Mouse (Mus musculus) gastrocnemius, adult 8-10 months (tissue): ENCODE measurements around the gene Ulk4. TPM values are rescaled to one million over a fixed set of nuclear protein-coding genes. Genes with fewer than 3 reads are reported as not detected.
"Not testable (repeated sequence)": the region's sequence is repeated elsewhere in the genome, so short reads cannot be mapped to it uniquely, and the experiment has no call there.

ENCODE experiments used
- DNase-seq, 2 experiments: peaks; one replicate each; pipeline ENCODE4 v3.0.0; 2022; ENCODE audit warnings: low spot score in 2 of 2
- total RNA-seq, 4 experiments: library from RNA; stranded (reverse); gene quantifications; 2 replicates each; pipeline ENCODE4 v1.2.4; 2022

Gene Ulk4
- total RNA-seq, 4 experiments from 2014 or later = 0.44 TPM; not detected in 3

DNA sequence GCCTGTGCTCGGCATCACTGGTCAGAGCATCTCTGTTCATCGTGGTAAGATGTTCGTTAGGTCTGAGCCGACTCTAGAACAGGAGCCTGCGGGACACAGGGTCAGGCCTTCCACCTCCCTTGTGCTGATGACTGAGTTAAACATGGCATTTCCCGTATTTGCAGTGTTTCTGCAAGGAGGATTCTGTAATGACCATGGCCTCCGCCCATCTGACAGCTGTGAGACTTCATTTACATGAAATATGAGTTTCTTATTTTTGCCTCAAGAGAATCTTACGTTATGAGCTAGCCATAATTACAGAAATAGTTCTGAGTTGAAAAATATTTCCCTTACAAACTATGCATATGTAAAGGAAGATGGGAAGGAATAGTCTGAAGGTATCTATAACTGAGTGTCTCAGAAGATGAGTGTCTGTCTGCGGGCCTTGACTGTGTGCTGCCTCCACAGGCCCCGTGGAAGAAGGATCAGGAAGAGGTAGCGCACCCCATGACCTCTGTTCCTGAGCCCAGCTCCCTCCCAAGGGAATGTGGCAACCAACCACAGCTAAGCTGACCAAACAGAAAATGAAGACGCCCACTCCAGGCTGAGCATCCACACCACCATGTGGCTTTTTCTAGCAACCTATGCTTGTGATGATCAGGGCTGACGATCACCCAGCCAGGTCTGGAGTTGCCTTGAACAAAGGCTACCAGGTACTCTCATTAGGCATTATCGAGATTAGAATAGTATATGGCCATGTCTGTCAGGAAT is 212.2 kb downstream of the Ulk4 start:
- no peak for DNase-seq

DNA sequence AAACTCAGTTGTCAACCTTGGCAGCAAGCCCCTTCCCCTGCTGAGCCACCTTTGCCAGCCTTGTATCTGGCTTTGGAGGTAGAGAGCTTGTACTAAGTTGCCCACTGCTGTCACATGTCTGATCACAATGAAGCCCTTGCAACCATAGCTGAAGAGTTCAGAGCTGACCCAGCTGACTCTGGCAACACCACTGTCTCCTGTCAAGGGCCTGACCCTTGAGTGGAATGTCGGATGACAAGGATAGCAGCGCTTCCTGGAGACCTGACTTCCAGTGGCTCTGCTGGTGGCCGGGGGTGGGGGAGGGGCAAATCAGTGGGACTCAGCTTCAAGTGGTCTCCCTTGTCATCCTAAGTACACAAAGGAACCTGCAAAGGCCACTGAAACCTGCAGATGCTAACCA is 214.3 kb downstream of the Ulk4 start:
- no peak for DNase-seq

DNA sequence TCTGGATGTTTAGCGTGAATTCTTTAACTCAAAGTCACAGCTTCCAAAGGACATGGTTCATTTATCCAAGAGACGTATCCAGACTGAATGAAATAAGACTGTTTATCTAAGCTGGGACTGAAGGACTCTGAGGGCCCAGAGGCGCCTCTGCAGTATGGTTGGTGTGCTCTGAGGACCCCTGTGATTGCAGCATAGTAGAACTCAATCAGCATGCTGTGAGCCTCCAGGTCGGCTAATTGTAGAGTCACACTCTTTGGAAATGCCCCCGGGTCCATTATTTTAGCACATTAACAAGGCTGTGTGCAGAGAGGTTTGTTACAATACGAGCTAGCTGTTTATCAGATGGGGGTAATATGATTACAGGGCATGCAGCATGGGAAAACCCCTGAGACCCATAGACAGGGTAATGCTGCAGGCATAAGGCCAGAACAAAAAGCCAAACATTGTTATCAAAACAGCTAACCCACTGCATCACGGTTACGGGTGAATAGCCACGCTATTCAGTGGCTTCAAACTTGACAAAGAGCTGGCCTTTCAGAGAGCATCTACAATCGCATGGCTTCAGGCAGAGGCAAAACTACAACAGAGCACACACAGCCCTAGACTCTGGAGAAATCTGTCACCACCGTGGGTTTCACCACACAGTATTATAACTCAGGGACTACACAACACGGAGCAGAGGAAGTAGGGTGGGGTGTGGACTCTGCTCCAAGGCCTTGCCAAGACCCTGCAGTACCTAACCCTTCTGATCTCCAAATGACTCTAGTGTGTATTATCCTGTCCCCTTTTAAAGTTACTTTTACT is 215.0 kb downstream of the Ulk4 start:
- DNase-seq = no peak

DNA sequence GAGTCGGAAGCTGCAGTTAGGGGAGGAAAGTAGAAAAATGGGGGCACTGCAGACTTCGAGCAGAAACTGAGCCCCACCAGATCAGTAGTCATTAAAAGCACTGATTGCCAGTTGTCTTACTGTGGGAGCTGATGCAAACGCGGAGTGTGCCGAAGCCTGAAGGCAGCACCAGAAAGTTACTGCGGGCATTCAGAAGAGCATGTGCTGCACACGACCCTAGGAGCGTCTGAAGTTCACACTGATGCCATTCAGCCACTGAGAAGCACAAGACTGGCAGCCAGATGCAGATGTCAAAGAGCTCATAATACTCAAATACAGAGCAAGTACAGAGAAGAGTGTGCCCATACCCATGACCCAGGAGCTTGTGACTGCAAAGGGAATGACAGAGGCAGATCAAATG is 216.7 kb downstream of the Ulk4 start:
- no peak for DNase-seq

DNA sequence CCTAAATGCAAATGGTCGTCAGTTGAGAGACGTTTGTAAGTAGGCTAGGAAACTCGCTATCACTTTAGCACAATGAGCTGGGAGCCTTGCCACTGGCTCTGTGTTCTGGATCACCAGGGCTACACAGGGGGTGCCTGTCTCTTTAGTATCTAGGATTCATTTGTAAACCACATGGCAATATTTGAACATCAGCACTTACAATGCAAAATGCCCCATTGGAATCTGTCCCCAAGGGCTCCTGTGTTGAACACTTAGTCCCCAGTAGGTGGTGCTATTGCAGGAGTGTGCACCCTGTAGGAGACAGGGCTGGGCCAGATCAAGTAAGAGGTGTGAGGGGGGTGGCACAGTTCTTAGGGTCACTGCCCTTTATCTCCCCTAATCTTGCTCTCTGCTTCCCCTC is 217.7 kb downstream of the Ulk4 start:
- no peak for DNase-seq

DNA sequence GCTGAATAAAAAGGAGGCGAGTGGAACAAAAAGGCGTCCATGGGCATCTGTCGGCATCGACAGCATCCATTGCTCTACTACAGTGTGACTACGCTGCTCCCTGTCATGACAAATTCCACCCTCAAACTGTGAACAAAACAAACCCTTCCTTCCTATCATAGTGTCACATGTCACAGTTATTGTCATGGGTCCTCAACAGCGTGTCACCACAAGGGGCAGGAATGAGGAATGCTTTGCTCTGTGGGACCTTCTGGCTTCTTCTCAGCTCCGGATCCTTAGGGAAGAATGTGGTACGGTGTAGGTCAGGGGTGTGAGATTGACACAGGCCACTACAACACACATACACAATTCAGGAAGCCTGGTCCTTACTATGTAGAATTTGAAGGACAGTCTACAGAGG is 218.5 kb downstream of the Ulk4 start:
- DNase-seq = no peak

DNA sequence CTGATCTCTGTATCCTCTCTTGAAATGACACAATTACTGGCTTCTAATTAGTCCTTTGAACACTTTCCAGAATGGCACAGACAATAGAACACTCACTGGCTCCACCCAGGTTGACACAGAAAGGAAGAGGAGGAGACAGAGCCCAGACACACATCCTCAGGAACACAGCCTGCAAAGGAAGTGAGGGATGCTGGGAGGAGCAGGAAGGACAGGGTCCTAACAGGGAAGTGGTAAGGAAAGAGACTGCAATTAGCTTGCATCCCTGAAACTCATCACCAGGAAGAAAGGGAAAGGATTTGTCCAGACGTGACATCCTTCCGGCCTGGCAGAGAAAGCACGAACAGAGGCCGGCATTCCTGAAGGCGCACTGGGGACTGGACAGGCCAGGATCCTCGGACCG is 218.9 kb downstream of the Ulk4 start:
- DNase-seq = no peak

DNA sequence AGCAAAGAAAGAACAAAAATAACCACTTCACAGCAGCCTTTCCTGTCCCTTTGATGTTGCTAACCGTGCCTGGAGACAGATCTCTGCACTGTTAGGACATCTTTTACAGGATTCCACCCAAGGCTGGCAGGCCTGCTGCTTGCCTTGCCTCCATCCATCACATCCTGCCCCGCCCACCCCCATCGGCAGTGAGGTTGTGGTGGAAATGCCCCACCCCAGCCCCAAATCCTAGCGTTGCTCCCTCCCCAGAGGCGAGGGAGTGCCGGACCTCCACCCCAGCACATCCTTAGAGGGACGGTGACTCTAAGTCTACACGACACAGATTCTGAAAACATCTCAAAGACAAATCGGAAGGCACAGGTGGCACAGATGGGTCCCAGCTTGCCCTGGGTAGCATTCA is 219.6 kb downstream of the Ulk4 start:
- no peak for DNase-seq

DNA sequence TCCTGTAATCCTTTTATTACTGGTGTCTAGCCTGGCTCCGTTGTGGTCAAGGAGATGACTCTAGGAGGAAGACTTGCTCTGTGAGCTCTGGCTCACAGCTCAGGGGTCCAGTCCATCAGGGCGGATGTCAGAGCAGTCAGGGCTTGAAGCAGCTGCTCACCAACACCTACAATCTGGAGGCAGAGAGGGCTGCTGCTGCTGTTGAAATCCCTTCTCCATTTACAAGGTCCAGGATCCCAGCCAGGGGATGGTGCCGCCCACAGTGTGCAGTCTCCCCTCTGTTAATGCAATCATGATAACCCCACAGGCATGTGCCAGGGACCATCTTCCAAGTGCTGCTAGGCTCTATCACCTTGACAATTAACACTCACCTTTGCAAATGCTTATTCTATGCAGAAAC is 220.5 kb downstream of the Ulk4 start:
- DNase-seq = no peak

DNA sequence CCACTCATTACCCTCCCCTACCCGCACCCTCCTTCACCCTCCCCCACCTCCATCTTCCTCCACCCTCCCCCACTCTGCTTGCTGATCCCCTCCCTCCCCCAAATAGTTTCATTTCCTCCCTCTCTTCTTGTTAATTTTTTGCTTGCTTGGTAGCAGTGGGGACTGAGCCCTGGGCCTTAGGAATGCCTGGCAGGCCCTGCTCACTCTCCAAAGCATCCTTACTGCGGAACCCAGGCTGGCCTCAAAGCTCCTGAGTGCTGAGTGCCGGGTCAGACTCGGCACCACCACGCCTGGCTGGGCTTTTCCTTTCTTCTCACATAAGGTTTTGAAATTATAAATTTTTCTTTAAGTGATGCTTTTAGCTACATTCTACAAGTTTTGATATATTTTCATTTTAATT is 221.0 kb downstream of the Ulk4 start:
- no peak for DNase-seq

DNA sequence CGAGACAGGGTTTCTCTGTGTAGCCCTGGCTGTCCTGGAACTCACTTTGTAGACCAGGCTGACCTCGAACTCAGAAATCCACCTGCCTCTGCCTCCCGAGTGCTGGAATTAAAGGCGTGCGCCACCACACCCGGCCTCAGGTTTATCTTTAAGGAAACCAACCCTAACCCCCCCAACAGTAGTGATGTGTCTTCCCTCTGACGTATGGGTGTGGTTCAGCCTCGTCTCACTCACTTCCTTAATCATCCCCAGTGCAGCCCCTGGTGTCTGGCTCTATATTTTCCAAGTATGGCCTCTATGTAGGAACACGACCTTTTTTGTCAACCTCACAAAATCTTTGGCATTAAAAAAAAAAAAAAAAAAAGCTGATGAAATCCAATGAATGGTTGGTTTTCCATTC is 231.3 kb downstream of the Ulk4 start:
- not testable (repeated sequence) for DNase-seq

DNA sequence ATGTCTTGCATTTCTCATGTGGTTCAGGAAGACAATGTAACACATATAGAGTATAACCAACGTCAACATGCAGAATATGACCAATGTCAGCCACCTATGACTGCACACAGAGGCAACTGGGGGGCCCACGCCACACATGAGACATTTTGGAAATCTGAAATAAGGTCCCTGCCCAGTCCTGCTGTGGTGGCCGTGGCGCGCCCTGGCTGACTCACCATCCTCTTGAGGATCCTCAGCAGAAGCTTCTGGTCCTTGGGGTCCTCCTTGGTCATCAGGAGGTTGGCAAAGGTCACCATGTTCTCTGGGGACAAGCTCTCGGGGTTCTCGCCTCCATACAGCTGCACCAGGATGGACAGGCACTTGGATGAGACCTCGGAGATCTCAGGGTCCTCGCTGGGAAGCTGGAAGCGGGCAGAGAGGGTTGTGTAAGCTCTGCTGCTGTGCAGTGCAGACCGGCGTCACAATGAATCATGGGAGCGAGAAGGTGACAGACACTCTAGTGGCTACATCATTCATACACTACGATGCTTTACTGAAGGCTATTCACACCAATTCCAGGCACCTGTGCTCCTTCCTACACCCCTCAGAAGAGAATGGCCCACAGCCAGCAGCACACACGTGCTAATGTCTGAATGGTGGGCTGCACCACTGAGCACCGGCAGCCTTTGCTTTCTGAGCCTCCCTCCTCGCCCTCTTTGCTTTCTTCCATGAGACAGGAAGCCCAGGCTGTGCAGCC is 232.4 kb downstream of the Ulk4 start:
- DNase-seq = no peak

DNA sequence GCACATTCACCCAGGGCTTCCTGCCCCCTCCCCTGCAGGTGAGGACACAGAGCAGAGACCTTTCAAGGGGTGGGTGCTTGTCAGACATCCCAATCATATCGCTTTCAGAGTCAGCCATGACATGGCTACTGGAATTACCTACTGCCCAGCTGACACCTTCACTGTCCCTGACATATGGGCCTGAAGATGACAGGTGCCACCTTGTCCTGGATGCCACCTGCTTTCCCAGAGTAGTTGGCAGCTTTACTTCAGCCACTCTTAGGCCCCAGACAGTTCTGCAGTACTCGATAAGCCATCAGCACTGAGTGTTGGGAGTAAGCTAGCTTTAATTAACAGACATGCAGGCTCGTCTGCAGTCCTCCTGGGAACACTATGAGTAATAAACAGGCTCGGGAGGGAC is 234.0 kb downstream of the Ulk4 start:
- DNase-seq = no peak

DNA sequence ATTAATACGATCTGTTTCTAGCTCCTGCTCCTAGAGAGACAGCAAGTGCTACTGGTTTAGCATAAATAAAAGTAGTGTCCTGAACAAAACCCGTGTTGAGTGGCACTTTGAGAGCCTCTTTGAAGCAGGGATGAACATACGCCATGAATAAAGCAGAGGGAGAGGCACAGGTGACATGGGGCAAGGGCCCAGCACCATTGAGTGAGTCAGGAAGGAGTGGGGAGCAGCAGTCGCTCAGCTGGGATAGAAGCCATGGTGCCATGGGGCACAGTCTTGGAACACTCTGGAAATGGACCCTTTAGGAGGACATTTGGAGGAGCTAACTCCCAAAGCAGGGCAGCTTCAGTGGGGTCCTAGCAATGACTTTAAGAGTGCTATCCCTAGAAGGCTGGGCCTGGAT is 238.6 kb downstream of the Ulk4 start:
- DNase-seq = no peak

DNA sequence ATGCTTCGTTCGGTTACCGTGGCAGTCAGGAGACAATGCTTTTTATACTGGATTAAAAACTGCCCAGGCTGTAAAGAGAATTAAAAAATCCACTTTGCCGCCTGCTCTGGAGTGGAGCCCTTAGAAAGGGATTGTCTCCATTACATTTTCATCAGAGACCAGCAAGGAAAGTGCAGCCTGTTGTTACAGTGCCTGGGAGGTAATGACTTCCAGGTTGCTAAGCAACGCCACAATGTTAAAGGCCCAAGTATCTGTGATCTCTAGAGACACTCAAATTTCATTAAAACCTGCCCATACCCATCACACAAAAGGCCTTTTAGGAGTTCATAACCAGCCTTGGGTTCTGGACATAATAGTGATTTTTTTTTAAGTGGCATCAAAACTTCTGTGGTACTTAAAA is 239.0 kb downstream of the Ulk4 start:
- DNase-seq = no peak

DNA sequence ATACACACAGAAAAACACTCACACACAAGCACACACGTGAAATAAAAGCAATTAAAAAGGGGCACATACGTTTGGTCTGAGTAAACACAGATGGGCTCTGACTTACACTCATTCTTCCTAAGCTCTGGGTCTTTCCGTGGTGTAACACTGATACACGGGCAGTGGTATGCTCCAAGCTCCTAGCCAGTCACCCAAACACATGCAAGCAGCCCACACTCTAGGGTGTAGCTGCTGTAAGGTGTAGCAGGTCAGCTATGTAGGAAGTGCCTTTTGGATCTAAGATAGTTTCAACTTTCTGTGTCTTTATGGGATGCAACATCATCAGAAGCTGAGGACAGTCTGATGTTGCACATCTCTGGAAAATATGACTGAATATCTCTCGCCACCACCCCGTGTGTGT is 241.7 kb downstream of the Ulk4 start:
- no peak for DNase-seq

DNA sequence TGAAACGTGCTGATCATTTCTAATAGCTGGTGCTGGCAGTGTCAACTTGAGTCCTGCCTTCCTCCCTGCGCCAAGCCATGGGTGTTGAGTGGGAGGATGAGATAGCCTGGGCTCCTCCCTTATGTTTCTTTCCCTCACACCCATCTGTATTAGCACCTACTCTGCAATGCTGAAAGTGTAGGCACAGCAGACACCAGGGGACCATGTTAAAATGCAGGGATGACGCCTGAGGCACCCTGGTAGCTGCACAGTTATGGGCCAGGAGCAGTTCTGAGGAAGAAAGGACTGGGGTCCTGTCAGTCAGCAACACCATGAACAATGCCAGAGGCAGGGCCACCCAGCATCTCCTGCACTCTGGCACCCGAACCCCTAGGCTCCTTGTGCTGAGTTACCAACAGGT is 243.4 kb downstream of the Ulk4 start:
- DNase-seq = no peak

DNA sequence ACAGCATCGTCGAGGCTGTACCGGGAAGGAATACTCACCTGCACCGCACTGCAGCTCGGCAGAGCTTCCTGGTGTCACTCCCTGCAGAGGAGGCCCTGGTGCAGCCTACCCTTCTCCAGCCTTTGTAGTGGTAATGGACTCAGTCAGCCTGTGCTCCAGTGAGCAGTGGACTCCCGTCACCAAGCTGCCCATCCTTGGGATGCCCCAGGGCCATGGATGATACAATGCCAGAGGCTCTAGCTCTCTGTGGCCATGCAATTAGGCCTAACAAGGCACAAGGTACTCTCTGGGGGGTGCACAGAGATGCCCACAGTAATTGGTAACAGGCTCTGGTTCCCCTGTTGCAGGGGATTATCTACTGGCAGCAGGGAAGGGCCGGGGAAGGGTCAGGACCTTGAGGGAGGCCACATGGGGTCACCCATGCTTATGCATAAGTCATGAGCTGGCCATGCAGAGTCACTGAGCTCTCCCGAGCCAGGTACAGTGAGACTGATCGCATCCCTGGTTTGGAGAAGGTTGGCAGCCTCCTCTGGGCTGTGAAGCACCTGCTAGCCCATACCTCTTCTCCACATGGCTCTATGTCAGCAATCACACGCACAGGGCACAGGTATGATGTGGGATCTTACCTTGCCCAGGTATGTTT is 244.6 kb downstream of the Ulk4 start:
- DNase-seq = no peak

DNA sequence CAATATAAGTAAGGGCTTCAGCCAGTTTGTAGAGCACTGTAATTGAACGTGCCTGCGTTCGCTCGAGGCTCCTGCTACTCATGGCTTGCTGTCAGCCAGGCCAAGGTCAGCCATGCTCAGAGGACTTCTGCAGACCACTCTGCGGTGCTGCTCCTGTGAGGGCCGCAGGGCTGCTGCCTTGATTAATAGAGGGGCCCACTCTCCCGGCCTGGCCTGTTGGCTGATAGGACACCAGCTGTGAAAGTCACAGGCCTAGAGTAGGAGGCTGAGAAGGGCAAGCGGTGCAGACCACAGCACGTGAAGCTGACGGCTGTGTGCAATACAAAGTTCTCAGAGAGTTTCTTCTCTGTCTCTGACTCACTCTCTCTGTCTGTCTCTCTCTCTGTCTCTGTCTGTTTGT is 246.0 kb downstream of the Ulk4 start:
- no peak for DNase-seq

DNA sequence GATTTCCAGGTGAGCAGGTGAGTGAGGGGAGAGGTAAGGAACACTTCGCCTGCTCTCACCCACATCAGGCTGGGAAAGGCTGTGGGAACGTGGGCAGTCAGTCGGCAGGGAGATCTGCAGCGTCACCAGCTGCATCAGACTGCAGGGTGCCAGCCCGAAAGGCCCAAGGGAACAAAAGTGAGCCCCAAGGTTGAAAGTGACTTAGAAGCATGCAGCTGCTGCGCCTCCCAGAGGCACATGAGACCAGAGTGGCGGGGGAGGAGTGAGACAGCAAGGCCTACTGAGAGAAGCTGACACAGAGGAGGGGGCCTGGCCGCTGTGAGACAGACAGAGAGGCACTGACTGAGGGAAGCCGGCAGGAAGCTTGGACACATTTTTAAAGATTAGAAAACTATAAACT is 247.2 kb downstream of the Ulk4 start:
- no peak for DNase-seq

DNA sequence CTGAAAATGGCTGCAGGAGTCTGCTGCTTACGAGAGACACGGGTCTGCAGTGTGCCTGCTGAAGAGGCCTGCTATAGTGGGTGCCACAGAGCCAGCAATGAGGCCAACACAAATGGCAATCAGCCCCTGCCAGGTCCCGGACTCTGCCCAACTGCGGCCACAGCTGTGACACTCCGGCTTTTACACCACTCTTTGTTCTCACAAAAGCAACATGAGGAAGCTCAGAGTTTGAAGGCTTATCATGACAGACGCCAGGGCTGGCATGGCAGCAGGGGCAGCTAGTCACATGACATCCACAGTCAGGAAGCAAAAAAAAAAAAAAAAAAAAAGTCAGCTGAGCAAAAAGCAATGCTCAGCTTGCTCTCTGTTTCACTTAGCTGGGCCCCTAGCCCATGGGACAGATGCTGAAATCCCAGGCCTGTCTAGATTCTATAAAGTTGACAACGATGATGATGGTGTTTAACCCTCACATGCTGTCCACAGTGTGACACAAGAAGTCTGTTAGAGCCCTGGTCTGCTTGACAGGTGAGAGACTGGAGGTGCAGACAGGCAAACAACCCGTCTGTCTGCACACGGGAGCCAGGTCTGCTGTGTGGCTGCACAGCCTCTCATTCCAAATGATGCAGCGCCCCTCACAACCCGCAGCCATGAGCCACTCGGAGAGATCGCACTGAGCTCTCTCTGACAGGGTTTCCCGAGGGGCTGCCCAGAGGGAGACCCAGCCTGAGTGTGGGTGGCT is 253.3 kb downstream of the Ulk4 start:
- no peak for DNase-seq
